Mouse (Mus musculus): ENCODE data around the gene Akap7. TPM values are rescaled to one million over a fixed set of nuclear protein-coding genes. Genes with fewer than 3 reads are reported as not detected.

Gene Akap7
- polyA plus RNA-seq, 1 experiment, result 10.6 TPM

DNA sequence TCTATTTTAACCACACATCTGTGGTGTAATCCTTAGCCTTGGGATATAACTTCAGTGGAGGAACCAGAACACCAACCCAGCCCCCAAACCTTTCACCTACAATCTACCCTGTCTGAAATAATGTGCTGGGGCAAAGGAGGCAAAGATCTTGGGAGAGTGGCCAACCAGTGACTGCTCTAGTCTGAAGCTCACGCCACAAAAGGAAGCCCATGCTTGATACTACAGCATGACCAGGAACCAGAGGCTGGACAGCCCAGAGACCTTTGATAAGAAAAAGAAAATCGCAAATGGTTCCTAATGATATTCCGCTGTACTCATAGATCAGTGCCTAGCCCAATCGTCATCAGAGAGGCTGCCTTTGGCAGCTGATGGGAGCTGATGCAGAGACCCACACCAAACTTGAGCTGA lies 9.4 kb downstream of the Akap7 start:
- no peaks in the 10 kb centered on the region for H3K36me3 ChIP-seq (ENCODE audit: control insufficient read depth, insufficient read depth, low read length)
- no peak overlapping the region for H3K4me3 ChIP-seq (ENCODE audit: low read depth, low read length)
- peak overlapping the region; percentile 39 for H3K27ac ChIP-seq (ENCODE audit: insufficient read depth, low read depth, low read length)
- TF ChIP-seq CTCF (IDR thresholded peaks at IDR 0.05; ENCODE audit: extremely low read depth, insufficient read length, insufficient replicate concordance, low read depth, low read length), result no peak
- no peak for TF ChIP-seq POLR2A (IDR thresholded peaks at IDR 0.05; ENCODE audit: low read depth, low read length)
- H3K4me1 ChIP-seq (ENCODE audit: control insufficient read depth, insufficient read depth, insufficient read length, low read length), result no peaks in the 10 kb centered on the region
- no peaks in the 10 kb centered on the region for H3K27me3 ChIP-seq (ENCODE audit: control insufficient read depth, insufficient read depth, low read length)
- 65% methylated on average over 4 of the region's 4 CpGs for WGBS

DNA sequence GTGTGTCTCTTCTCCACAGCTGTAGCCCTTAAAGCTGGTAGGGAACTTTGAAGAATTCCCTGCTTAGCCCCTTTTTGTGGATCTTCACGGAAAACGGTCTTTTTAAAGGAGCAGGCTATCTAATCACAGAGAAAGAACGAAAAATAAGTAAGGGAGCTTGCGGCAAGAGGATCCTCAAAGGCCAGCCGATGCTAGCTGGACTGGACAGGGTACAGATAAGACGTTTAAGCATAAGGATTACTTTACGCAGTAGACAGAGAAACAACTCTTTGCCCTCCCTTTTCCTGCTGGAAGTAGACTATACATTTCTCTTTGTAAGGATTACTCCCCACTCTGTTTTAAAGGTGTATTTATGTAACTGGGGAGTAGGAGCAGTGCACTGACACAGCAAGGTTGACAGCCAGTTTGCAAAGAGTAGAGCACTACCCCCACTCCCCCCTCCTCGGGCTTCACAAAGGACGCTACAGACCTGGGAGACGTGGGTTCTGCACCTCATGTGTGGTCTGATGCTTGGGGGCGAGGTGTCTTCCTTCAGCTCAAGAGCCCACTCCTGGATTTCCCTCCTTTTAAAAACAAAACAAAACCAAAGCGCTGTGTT lies 9.9 kb downstream of the Akap7 start:
- Histone ChIP-seq H3K4me1 (ENCODE audit: control insufficient read depth, insufficient read depth, insufficient read length, low read length) (no peaks in the 10 kb centered on the region), H3K4me3 (ENCODE audit: low read depth, low read length) (peak overlapping the region; percentile 32), H3K36me3 (ENCODE audit: control insufficient read depth, insufficient read depth, low read length) (no peaks in the 10 kb centered on the region), H3K27me3 (ENCODE audit: control insufficient read depth, insufficient read depth, low read length) (no peaks in the 10 kb centered on the region), H3K27ac (ENCODE audit: insufficient read depth, low read depth, low read length) (peak overlapping the region; percentile 39)
- no peak for TF ChIP-seq CTCF (IDR thresholded peaks at IDR 0.05; ENCODE audit: extremely low read depth, insufficient read length, insufficient replicate concordance, low read depth, low read length)
- no peak for TF ChIP-seq POLR2A (IDR thresholded peaks at IDR 0.05; ENCODE audit: low read depth, low read length)
- 44% methylated on average over 12 of the region's 12 CpGs for WGBS

DNA sequence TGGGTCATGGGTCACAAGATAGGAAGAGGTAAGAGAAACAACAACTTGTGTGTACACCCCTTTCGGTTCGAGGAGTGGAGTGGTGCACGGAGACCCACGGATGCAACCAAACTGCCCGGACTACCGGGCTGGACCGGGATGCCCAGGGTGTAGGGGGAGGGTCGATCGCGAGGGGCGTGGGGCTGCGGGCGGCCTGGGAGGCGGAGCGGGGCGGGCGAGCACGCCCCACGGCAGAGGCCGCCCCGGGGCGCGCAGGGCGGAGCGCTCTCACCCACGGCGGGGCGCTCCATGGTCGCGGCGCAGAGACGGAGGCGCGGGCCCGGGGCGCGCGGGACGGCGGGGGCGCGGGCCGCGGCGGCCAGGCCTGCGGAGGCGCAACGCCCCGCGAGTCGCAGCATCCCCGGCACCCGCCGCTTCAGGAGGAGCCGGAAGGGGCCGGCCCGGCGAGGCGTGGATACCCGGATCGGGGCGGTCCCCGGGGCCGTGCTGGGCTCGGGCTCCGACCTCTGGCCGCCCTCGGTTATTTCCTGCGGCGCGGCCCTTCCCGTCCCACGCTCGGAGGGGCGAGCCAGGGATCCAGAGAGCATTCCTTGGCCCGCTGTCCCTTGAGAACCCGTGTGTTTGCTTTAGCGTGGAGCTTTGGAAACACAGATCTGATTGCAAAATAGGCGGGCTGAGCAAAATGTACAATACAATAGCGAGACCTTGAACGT lies 10.9 kb downstream of the Akap7 start:
- Histone ChIP-seq H3K36me3 (ENCODE audit: control insufficient read depth, insufficient read depth, low read length) (no peaks in the 10 kb centered on the region), H3K4me3 (ENCODE audit: low read depth, low read length) (peak overlapping the region; percentile 74), H3K4me1 (ENCODE audit: control insufficient read depth, insufficient read depth, insufficient read length, low read length) (no peaks in the 10 kb centered on the region), H3K27me3 (ENCODE audit: control insufficient read depth, insufficient read depth, low read length) (no peaks in the 10 kb centered on the region), H3K27ac (ENCODE audit: insufficient read depth, low read depth, low read length) (peak overlapping the region; percentile 26)
- WGBS, result 2% methylated on average over 78 of the region's 81 CpGs
- TF ChIP-seq POLR2A (IDR thresholded peaks at IDR 0.05; ENCODE audit: low read depth, low read length) (peak; percentile 72), CTCF (IDR thresholded peaks at IDR 0.05; ENCODE audit: extremely low read depth, insufficient read length, insufficient replicate concordance, low read depth, low read length) (no peak)

DNA sequence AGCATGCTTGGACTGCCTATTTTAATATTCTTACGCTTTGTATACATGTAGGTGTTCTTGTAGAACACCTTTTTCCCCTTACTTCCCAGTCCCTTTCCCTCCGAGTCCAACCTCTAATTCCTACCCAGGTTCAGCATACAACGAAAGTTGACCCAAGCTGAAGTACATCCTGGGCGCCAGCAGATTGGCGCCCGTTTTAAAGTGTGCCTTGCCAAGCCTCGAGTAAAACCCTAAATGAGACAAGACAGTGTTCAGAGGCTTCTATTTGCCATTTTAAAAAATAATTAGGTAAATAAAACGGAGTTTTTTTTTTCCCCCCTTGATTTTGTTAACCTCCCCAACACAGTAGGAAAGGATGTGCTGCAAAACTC lies 11.4 kb downstream of the Akap7 start:
- H3K27ac ChIP-seq (ENCODE audit: insufficient read depth, low read depth, low read length), result no peak overlapping the region

DNA sequence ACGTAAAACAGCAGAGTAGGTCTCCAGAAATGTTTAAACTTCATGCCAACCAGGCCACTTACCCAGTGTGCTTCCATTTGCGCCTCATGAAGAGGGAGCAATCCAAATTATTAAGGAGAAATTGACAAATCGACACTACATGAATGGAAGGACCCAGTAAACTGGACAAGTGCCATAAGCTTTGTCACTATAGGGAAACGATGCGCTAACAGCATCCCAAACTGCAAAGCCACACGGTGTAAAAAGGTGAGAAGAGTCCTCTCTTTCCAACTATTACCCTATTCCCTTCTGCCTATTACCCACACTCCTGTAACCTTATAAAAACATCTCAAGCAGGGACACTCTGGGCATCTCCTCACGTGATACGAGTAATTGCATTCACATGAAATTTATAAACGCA lies 11.8 kb downstream of the Akap7 start:
- no peaks in the 10 kb centered on the region for H3K36me3 ChIP-seq (ENCODE audit: control insufficient read depth, insufficient read depth, low read length)
- 85% methylated on average over 9 of the region's 9 CpGs for WGBS
- H3K4me1 ChIP-seq (ENCODE audit: control insufficient read depth, insufficient read depth, insufficient read length, low read length), result 0 out of 2 replicates have a peak, but pooled peaks cover 3% of the 10 kb centered on the region
- H3K27me3 ChIP-seq (ENCODE audit: control insufficient read depth, insufficient read depth, low read length), result no peaks in the 10 kb centered on the region
- no peak for TF ChIP-seq CTCF (IDR thresholded peaks at IDR 0.05; ENCODE audit: extremely low read depth, insufficient read length, insufficient replicate concordance, low read depth, low read length)
- no peak for TF ChIP-seq POLR2A (IDR thresholded peaks at IDR 0.05; ENCODE audit: low read depth, low read length)
- H3K4me3 ChIP-seq (ENCODE audit: low read depth, low read length), result no peak overlapping the region
- H3K27ac ChIP-seq (ENCODE audit: insufficient read depth, low read depth, low read length), result no peak overlapping the region

More for the DNA sequence above, 11.4 kb downstream of the Akap7 start:
- H3K27me3 ChIP-seq (ENCODE audit: control insufficient read depth, insufficient read depth, low read length), result no peaks in the 10 kb centered on the region
- no peaks in the 10 kb centered on the region for H3K4me1 ChIP-seq (ENCODE audit: control insufficient read depth, insufficient read depth, insufficient read length, low read length)
- peak overlapping the region; percentile 74 for H3K4me3 ChIP-seq (ENCODE audit: low read depth, low read length)
- TF ChIP-seq POLR2A (IDR thresholded peaks at IDR 0.05; ENCODE audit: low read depth, low read length) (no peak), CTCF (IDR thresholded peaks at IDR 0.05; ENCODE audit: extremely low read depth, insufficient read length, insufficient replicate concordance, low read depth, low read length) (no peak)
- 26% methylated on average over 8 of the region's 8 CpGs for WGBS
- H3K36me3 ChIP-seq (ENCODE audit: control insufficient read depth, insufficient read depth, low read length), result no peaks in the 10 kb centered on the region

DNA sequence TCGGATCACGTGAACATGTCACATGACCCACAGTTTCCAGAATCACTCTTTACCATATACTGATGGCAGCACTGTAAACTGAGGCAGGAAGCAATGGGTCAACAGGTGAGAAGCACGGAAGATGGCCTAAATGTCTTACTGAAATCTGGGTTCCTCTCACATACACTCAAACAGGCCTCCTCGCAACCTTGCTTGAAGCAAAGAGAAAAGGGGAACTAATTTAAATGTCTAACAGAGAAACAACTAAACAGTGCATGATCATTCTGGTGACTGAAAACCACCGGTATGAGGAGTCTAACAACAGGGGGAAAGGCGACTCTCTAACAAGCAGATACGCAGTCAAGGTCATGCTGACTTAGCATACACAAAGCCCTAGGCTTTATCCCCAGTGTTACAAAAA lies 12.7 kb downstream of the Akap7 start:
- TF ChIP-seq CTCF (IDR thresholded peaks at IDR 0.05; ENCODE audit: extremely low read depth, insufficient read length, insufficient replicate concordance, low read depth, low read length), result no peak
- no peak for TF ChIP-seq POLR2A (IDR thresholded peaks at IDR 0.05; ENCODE audit: low read depth, low read length)
- H3K4me1 ChIP-seq (ENCODE audit: control insufficient read depth, insufficient read depth, insufficient read length, low read length), result 0 out of 2 replicates have a peak, but pooled peaks cover 3% of the 10 kb centered on the region
- no peaks in the 10 kb centered on the region for H3K27me3 ChIP-seq (ENCODE audit: control insufficient read depth, insufficient read depth, low read length)
- no peaks in the 10 kb centered on the region for H3K36me3 ChIP-seq (ENCODE audit: control insufficient read depth, insufficient read depth, low read length)
- no peak overlapping the region for H3K27ac ChIP-seq (ENCODE audit: insufficient read depth, low read depth, low read length)
- H3K4me3 ChIP-seq (ENCODE audit: low read depth, low read length), result no peak overlapping the region
- WGBS, result 90% methylated on average over 7 of the region's 7 CpGs

DNA sequence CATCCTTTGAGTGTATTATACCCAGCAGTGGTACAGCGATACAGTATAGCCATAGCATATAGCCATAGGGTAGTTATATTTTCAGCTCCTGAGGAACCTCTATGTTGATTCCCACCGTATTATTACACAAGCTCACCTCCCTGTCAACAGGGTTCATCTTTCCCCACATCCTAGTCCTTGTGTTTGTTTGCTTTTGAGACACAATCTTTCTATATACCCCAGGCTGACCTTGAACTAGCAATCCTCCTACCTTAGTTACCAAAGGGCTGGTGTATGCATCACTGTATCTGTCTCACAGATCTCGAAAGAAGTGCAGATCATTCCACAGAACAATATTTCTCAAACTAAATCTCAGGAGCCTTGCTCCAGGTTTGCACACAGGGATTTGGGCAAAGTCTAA lies 13.9 kb downstream of the Akap7 start:
- H3K27me3 ChIP-seq (ENCODE audit: control insufficient read depth, insufficient read depth, low read length), result no peaks in the 10 kb centered on the region
- 84% methylated on average over 3 of the region's 3 CpGs for WGBS
- no peak overlapping the region for H3K27ac ChIP-seq (ENCODE audit: insufficient read depth, low read depth, low read length)
- no peak overlapping the region for H3K4me3 ChIP-seq (ENCODE audit: low read depth, low read length)
- TF ChIP-seq POLR2A (IDR thresholded peaks at IDR 0.05; ENCODE audit: low read depth, low read length) (no peak), CTCF (IDR thresholded peaks at IDR 0.05; ENCODE audit: extremely low read depth, insufficient read length, insufficient replicate concordance, low read depth, low read length) (no peak)
- H3K36me3 ChIP-seq (ENCODE audit: control insufficient read depth, insufficient read depth, low read length), result no peaks in the 10 kb centered on the region; the same call in 1 of the 2 replicates
- 0 out of 2 replicates have a peak, but pooled peaks cover 3% of the 10 kb centered on the region for H3K4me1 ChIP-seq (ENCODE audit: control insufficient read depth, insufficient read depth, insufficient read length, low read length)
